Mouse (Mus musculus): Measurements from ENCODE around the gene Borcs6. TPM values are rescaled to one million over a fixed set of nuclear protein-coding genes. Genes with fewer than 3 reads are reported as not detected.

Gene Borcs6
- 21.4 and 27.3 TPM in 2 replicates for polyA plus RNA-seq (2015; fragmentation: Nextera tagmentation; extraction: Ambion mirVana)

GRCm38 (mm10) chr11:69059357-69059974 is at the start of gene Borcs6:
Gene Borcs6 (plus strand): TSS chr11:69059717.

GRCm38 (mm10) chr11:69015644-69016441 is 43.7 kb upstream of the Borcs6 start, which contains the start of gene Ctc1:
Gene Ctc1 (plus strand): TSS chr11:69015911.

GRCm38 (mm10) chr11:69045531-69046394 is 13.8 kb upstream of the Borcs6 start, which contains the start of gene Aurkb:
Gene Aurkb (plus strand): TSS chr11:69045647.

GRCm38 (mm10) chr11:69070590-69071222 is 11.2 kb downstream of the Borcs6 start, which contains the start of gene Tmem107:
Gene Tmem107 (plus strand): TSS chr11:69070806.

GRCm38 (mm10) chr11:69088103-69088855 is 28.8 kb downstream of the Borcs6 start, which contains the start of gene Vamp2:
Gene Vamp2 (plus strand): TSS chr11:69088490.

GRCm38 (mm10) chr11:69094697-69095429 is 35.3 kb downstream of the Borcs6 start, which contains the start of gene Per1:
Gene Per1 (plus strand): TSS chr11:69095217.

Other genes starting within 250 kb of the Borcs6 start
- gene Ndel1, start 187.9 kb upstream of the Borcs6 start, polyA plus RNA-seq (2015; fragmentation: Nextera tagmentation; extraction: Ambion mirVana): 68.6 and 71.4 TPM in 2 replicates
- 0.22 TPM in 1 of 2 replicates, not detected in the other for gene Rnf222, start 171.2 kb upstream of the Borcs6 start, polyA plus RNA-seq (2015; fragmentation: Nextera tagmentation; extraction: Ambion mirVana)
- gene Rpl26, start 158.1 kb upstream of the Borcs6 start, polyA plus RNA-seq (2015; fragmentation: Nextera tagmentation; extraction: Ambion mirVana): 1,250 and 2,091 TPM in 2 replicates
- 0.13 and 0.15 TPM in 2 replicates for gene Odf4, start 132.6 kb upstream of the Borcs6 start, polyA plus RNA-seq (2015; fragmentation: Nextera tagmentation; extraction: Ambion mirVana)
- 7.0 and 8.7 TPM in 2 replicates for gene Arhgef15, start 102.2 kb upstream of the Borcs6 start, polyA plus RNA-seq (2015; fragmentation: Nextera tagmentation; extraction: Ambion mirVana)
- 2.5 and 5.0 TPM in 2 replicates for gene Slc25a35, start 91.6 kb upstream of the Borcs6 start, polyA plus RNA-seq (2015; fragmentation: Nextera tagmentation; extraction: Ambion mirVana)
- gene Rangrf, start 84.5 kb upstream of the Borcs6 start, polyA plus RNA-seq (2015; fragmentation: Nextera tagmentation; extraction: Ambion mirVana): 24.9 and 32.6 TPM in 2 replicates
- gene Pfas, start 51.3 kb upstream of the Borcs6 start, polyA plus RNA-seq (2015; fragmentation: Nextera tagmentation; extraction: Ambion mirVana): 8.3 and 12.5 TPM in 2 replicates
- 18.7 and 25.1 TPM in 2 replicates for gene Ctc1, start 43.8 kb upstream of the Borcs6 start, polyA plus RNA-seq (2015; fragmentation: Nextera tagmentation; extraction: Ambion mirVana)
- gene Aurkb, start 14.1 kb upstream of the Borcs6 start, polyA plus RNA-seq (2015; fragmentation: Nextera tagmentation; extraction: Ambion mirVana): 23.5 and 29.1 TPM in 2 replicates
- gene Tmem107, start 11.1 kb downstream of the Borcs6 start, polyA plus RNA-seq (2015; fragmentation: Nextera tagmentation; extraction: Ambion mirVana): 58.1 and 62.5 TPM in 2 replicates
- gene Vamp2, start 28.8 kb downstream of the Borcs6 start, polyA plus RNA-seq (2015; fragmentation: Nextera tagmentation; extraction: Ambion mirVana): 124 and 125 TPM in 2 replicates
- gene Per1, start 35.5 kb downstream of the Borcs6 start, polyA plus RNA-seq (2015; fragmentation: Nextera tagmentation; extraction: Ambion mirVana): 17.0 and 26.6 TPM in 2 replicates
- gene Hes7, start 60.7 kb downstream of the Borcs6 start, polyA plus RNA-seq (2015; fragmentation: Nextera tagmentation; extraction: Ambion mirVana): 0.35 and 0.50 TPM in 2 replicates
- gene 9130213A22Rik, start 62.9 kb downstream of the Borcs6 start, polyA plus RNA-seq (2015; fragmentation: Nextera tagmentation; extraction: Ambion mirVana): 0.25 and 1.0 TPM in 2 replicates
- 1.1 and 2.0 TPM in 2 replicates for gene Aloxe3, start 66.2 kb downstream of the Borcs6 start, polyA plus RNA-seq (2015; fragmentation: Nextera tagmentation; extraction: Ambion mirVana)
- gene Alox12b, start 97.3 kb downstream of the Borcs6 start, polyA plus RNA-seq (2015; fragmentation: Nextera tagmentation; extraction: Ambion mirVana): 0.77 TPM in 1 of 2 replicates, not detected in the other
- gene Alox8, start 138.1 kb downstream of the Borcs6 start, polyA plus RNA-seq (2015; fragmentation: Nextera tagmentation; extraction: Ambion mirVana): 0.08 TPM in 1 of 2 replicates, not detected in the other
- 0.20 and 0.26 TPM in 2 replicates for gene Gucy2e, start 177.3 kb downstream of the Borcs6 start, polyA plus RNA-seq (2015; fragmentation: Nextera tagmentation; extraction: Ambion mirVana)

All from adrenal gland, postnatal 0 days (tissue).